Mouse (Mus musculus) thymus, adult 18-20 months (tissue): ENCODE data around the gene Capn12.
"Not testable (repeated sequence)": the region's sequence is repeated elsewhere in the genome, so short reads cannot be mapped to it uniquely, and the experiment has no call there.

Source experiments
- DNase-seq, 2 experiments: peaks; one replicate each; pipeline ENCODE4 v3.0.0; 2022; ENCODE audit warnings: mixed read lengths in 2 of 2

Capn12 gene

GRCm38 (mm10) chr7:28879606-28880005 lies 1.6 kb upstream of the Capn12 start:
- DNase-seq = peak in 1 of 2 experiments; percentile 56

- no peak for DNase-seq
Observed at GRCm38 (mm10) chr7:28880554-28880953, 668 bp upstream of the Capn12 start.

GRCm38 (mm10) chr7:28883039-28883438 lies 1.8 kb downstream of the Capn12 start:
- no peak for DNase-seq

GRCm38 (mm10) chr7:28883704-28884103 lies 2.5 kb downstream of the Capn12 start:
- DNase-seq = not testable (repeated sequence)

- DNase-seq = no peak
Observed at GRCm38 (mm10) chr7:28886486-28886885, 5.3 kb downstream of the Capn12 start.

GRCm38 (mm10) chr7:28888701-28889161 lies 7.5 kb downstream of the Capn12 start:
- no peak for DNase-seq

GRCm38 (mm10) chr7:28892601-28893000 lies 11.4 kb downstream of the Capn12 start:
- DNase-seq = no peak

GRCm38 (mm10) chr7:28893643-28894265 lies 12.5 kb downstream of the Capn12 start:
- DNase-seq = no peak

- DNase-seq = no peak
Observed at GRCm38 (mm10) chr7:28894942-28895341, 13.7 kb downstream of the Capn12 start.

GRCm38 (mm10) chr7:28897661-28898060 lies 16.4 kb downstream of the Capn12 start:
- no peak for DNase-seq

GRCm38 (mm10) chr7:28899972-28900371 lies 18.8 kb downstream of the Capn12 start:
- no peak for DNase-seq

GRCm38 (mm10) chr7:28901311-28902125 lies 20.3 kb downstream of the Capn12 start:
- DNase-seq = no peak

GRCm38 (mm10) chr7:28902180-28902579 lies 21.0 kb downstream of the Capn12 start:
- DNase-seq = no peak

GRCm38 (mm10) chr7:28902809-28903208 lies 21.6 kb downstream of the Capn12 start:
- no peak for DNase-seq

GRCm38 (mm10) chr7:28903778-28904177 lies 22.6 kb downstream of the Capn12 start:
- no peak for DNase-seq

GRCm38 (mm10) chr7:28907195-28907594 lies 26.0 kb downstream of the Capn12 start:
- DNase-seq = no peak

- no peak for DNase-seq
Observed at GRCm38 (mm10) chr7:28911632-28912031, 30.4 kb downstream of the Capn12 start.

GRCm38 (mm10) chr7:28913171-28913570 lies 31.9 kb downstream of the Capn12 start:
- no peak for DNase-seq

- no peak for DNase-seq
Observed at GRCm38 (mm10) chr7:28916491-28916890, 35.3 kb downstream of the Capn12 start.

GRCm38 (mm10) chr7:28917503-28918426 lies 36.5 kb downstream of the Capn12 start:
- DNase-seq = no peak

GRCm38 (mm10) chr7:28918540-28918939 lies 37.3 kb downstream of the Capn12 start:
- DNase-seq = no peak

GRCm38 (mm10) chr7:28919815-28920214 lies 38.6 kb downstream of the Capn12 start:
- peak in 1 of 2 experiments; percentile 20 for DNase-seq

GRCm38 (mm10) chr7:28921178-28921577 lies 40.0 kb downstream of the Capn12 start:
- DNase-seq = no peak
